Mouse (Mus musculus) liver, embryonic 16.5 days (tissue): ENCODE measurements around the gene Cebpg. TPM values are rescaled to one million over a fixed set of nuclear protein-coding genes. Genes with fewer than 3 reads are reported as not detected.
A peak's percentile ranks its signal among the peaks of the same experiment; 100 is the strongest.

ENCODE experiments used
- ATAC-seq: fragments of 200-750 bp; cut with Nextera tagmentation; 2 replicates; pipeline ENCODE4 v1.8.0; 2017; ENCODE audit warnings: low read depth, mild to moderate bottlenecking, moderate number of reproducible peaks, moderate library complexity
- H3K27ac ChIP-seq: fragments of 300-500 bp; sonication (generic); 2 replicates; pipeline ENCODE4 v1.5.1; 2014; ENCODE audit warnings: mild to moderate bottlenecking, low read length
- H3K27me3 ChIP-seq: fragments of 300-500 bp; sonication (generic); 2 replicates; pipeline ENCODE4 v1.6.1; 2014; ENCODE audit warnings: low read depth, low read length, mixed read lengths; ENCODE audit not compliant: control insufficient read depth, insufficient read depth
- H3K36me3 ChIP-seq: fragments of 300-500 bp; sonication (generic); 2 replicates; pipeline ENCODE4 v1.6.1; 2014; ENCODE audit warnings: mild to moderate bottlenecking; ENCODE audit not compliant: control insufficient read depth, insufficient read depth
- H3K4me1 ChIP-seq: fragments of 300-500 bp; sonication (generic); 2 replicates; pipeline ENCODE4 v1.6.1; 2014; ENCODE audit warnings: low read depth, low read length, mixed read lengths; ENCODE audit not compliant: control insufficient read depth
- H3K4me2 ChIP-seq: fragments of 300-500 bp; sonication (generic); 2 replicates; pipeline ENCODE4 v1.6.1; 2014; ENCODE audit warnings: low read depth, low read length, mixed read lengths
- H3K4me3 ChIP-seq: fragments of 300-500 bp; sonication (generic); 2 replicates; pipeline ENCODE4 v1.5.1; 2014; ENCODE audit warnings: low read depth, mild to moderate bottlenecking, low read length
- H3K9ac ChIP-seq: fragments of 300-500 bp; sonication (generic); 2 replicates; pipeline ENCODE4 v1.6.1; 2014; ENCODE audit warnings: low read depth, low read length
- H3K9me3 ChIP-seq: fragments of 300-500 bp; sonication (generic); replicated peaks from 2 replicates; pipeline ENCODE4 v1.6.1; 2016; ENCODE audit warnings: low read length; ENCODE audit not compliant: control insufficient read depth
- WGBS: fragments of 180-500 bp; shearing (Covaris S2); extraction: QIAGEN DNeasy Blood & Tissue Kit; methylation state at CpG from one replicate; pipeline ENCODE4 v1.1.7; 2014; ENCODE audit not compliant: insufficient replicate concordance; 5-methylcytosine and 5-hydroxymethylcytosine counted together
- polyA plus RNA-seq: library from polyadenylated mRNA; unstranded; fragments of >200 nt; fragmentation: Nextera tagmentation; extraction: Ambion mirVana; gene quantifications from 2 replicates; pipeline ENCODE4 v1.2.1, GENCODE M21; 2015

Gene Cebpg
- polyA plus RNA-seq, 1 experiment from 2014 or later, result 21.4 TPM

DNA sequence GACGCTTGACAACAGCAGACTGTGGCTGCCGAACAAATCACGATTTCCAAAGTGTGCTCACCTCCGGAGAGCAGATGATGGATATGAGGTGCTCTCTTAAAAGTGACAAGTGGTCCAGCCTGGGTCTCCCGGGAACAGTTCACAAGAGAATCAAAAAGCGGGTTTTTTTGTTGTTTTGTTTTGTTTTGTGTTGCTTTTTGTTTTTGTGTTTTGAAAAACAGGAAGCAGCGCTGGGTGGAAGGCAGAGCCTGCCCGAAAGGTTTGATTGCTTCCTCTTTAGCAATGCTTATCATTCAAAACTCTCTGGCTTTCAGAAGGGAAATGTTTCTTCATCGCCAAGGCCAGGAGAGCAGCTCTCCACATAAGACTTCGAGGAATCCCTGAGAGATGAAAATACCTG lies 626 bp upstream of the Cebpg start:
- Histone ChIP-seq H3K36me3 (no peaks in the 10 kb centered on the region), H3K4me1 (peaks cover 25% of the 10 kb centered on the region), H3K9me3 (no peaks in the 10 kb centered on the region), H3K4me2 (peak overlapping the region; percentile 97), H3K9ac (peak overlapping the region; percentile 69), H3K27ac (peak overlapping the region; percentile 83), H3K27me3 (no peaks in the 10 kb centered on the region), H3K4me3 (peak overlapping the region; percentile 97)
- no peak for ATAC-seq
- WGBS, result 6% methylated on average over 10 of the region's 10 CpGs

DNA sequence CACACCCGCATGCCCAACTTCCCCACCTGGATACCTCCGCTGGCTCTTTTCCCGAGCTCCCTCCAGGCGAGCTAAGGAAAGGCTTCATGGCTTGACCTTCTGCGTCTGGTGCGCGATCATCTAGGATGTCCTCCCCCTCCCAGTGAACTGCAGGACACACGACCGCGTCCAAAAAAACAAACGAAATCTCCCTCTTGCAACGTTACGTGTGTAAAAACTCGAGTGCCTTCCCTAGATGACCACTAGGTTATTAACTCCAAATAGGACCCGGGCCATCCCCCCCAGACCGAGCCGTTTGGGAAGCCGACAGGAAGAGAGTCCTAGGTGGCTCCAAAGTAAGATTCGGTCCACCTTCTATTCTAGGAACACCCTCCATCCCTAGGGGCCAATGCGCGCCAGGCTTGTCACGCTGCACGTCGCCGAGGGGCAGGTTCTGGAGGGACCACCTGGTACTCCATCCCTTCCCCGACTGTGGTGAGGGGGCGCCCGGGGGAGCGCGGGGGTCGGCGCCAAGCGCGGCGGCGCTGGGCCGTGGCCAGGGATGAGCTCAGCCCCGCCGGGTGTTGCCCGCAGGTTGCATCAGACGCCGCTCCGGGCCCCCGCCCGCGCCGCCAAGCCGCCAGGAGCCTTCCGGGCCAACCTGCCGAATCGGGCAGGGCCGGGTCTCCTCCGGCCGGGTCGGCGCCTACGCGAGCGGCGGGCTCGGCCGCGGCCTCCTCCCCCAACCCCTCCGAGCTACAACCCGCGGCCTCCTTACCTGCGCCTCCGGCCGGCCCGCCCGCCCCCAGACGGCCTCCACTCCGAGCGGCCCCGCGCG lies 546 bp downstream of the Cebpg start:
- H3K4me3 ChIP-seq, result peak overlapping the region; percentile 97
- H3K4me1 ChIP-seq, result peaks cover 25% of the 10 kb centered on the region
- peak overlapping the region; percentile 94 for H3K27ac ChIP-seq
- H3K36me3 ChIP-seq, result peaks cover 1% of the 10 kb centered on the region; the same call in 1 of the 2 replicates
- peak; percentile 71 for ATAC-seq
- no peaks in the 10 kb centered on the region for H3K9me3 ChIP-seq
- no peaks in the 10 kb centered on the region for H3K27me3 ChIP-seq
- peak overlapping the region; percentile 99 for H3K9ac ChIP-seq
- peak overlapping the region; percentile 80 for H3K4me2 ChIP-seq
- WGBS, result under 1% methylated on average over 77 of the region's 77 CpGs

DNA sequence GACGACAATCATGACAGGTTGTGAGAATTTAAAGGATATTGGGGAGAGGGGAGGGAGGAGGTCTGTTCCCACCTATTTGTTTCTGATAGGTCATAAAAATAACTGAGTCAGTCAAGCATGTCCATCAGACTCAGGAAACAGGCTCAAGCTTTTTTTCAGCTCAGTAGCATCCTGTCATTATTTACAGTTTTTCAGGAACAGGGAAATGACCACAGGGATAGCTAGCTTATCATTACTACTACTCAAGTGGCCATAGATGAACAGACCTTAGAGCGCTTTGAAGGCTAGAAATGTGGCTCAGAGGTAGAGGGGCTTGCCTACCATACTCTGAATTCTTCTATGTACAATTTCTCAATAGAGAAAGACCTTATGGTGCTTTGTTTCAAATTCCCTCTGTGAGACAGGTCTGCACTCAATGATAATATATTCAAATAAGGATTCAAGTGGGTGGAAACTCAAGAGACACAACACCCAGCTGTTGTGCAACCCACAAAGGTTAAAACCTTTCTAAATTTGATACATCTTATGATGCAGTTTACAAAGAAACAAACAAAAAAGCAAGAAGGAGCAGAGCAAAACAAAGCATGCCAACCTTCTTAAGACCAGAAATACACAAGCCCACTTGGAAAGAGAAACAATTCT lies 1.3 kb downstream of the Cebpg start:
- no peak for ATAC-seq
- Histone ChIP-seq H3K4me2 (peak overlapping the region; percentile 80), H3K36me3 (peaks cover 8% of the 10 kb centered on the region), H3K27me3 (no peaks in the 10 kb centered on the region), H3K4me1 (peaks cover 25% of the 10 kb centered on the region), H3K27ac (peak overlapping the region; percentile 94), H3K9ac (peak overlapping the region; percentile 99), H3K9me3 (no peaks in the 10 kb centered on the region), H3K4me3 (peak overlapping the region; percentile 97)
- WGBS, result 63% methylated on average over 2 of the region's 2 CpGs

DNA sequence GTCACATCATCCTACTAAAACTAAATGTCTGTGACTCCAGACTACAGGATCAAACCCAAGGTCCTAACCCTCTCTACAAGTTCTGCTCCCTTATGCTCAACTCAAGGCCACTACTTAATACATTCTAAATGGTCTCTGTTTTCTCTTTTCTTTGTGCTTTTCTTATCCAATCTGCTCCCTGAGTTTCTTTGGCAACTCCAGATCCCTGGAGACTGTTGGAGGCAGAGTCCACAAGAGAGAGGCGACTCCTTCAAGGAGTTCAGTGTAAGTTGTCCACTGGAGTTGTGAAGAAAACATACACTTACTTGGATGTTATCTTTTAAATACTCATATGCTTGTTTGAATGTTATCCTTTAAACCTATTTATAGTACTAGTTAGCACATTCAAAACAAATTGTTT lies 2.1 kb downstream of the Cebpg start:
- 88% methylated on average over 1 of the region's 1 CpGs for WGBS
- H3K9me3 ChIP-seq, result no peaks in the 10 kb centered on the region
- 0 out of 2 replicates have a peak overlapping the region, but pooled peaks have one; percentile 4 for H3K4me3 ChIP-seq
- no peak for ATAC-seq
- H3K4me1 ChIP-seq, result peaks cover 25% of the 10 kb centered on the region
- peak overlapping the region; percentile 80 for H3K4me2 ChIP-seq
- H3K27me3 ChIP-seq, result no peaks in the 10 kb centered on the region
- peaks cover 9% of the 10 kb centered on the region for H3K36me3 ChIP-seq
- H3K9ac ChIP-seq, result no peak overlapping the region
- H3K27ac ChIP-seq, result no peak overlapping the region

DNA sequence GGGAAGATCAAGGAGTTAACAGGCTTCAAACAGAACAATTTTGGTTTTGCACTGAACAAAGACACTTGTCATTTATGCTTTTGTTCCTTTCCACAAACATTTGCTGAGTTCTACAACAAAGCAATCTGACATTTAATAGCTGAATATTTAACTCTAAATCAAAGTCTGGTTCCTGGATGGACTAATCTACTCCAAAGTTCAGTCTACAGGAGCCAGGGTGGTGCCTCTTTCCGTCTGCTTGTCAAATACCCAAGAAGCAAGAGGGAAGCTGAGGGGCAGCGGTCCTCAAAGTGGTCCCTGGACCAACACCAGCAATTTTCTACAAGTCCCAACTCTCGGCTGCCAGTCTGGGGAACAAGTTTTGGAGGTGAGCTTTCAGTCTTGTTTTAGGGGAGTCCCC lies 3.2 kb downstream of the Cebpg start:
- H3K4me1 ChIP-seq, result peaks cover 25% of the 10 kb centered on the region
- H3K4me3 ChIP-seq, result no peak overlapping the region
- no peak overlapping the region for H3K27ac ChIP-seq
- H3K27me3 ChIP-seq, result no peaks in the 10 kb centered on the region
- H3K36me3 ChIP-seq, result peaks cover 12% of the 10 kb centered on the region
- no peak for ATAC-seq
- no peak overlapping the region for H3K9ac ChIP-seq
- H3K9me3 ChIP-seq, result no peaks in the 10 kb centered on the region
- WGBS, result 83% methylated on average over 3 of the region's 3 CpGs
- no peak overlapping the region for H3K4me2 ChIP-seq

DNA sequence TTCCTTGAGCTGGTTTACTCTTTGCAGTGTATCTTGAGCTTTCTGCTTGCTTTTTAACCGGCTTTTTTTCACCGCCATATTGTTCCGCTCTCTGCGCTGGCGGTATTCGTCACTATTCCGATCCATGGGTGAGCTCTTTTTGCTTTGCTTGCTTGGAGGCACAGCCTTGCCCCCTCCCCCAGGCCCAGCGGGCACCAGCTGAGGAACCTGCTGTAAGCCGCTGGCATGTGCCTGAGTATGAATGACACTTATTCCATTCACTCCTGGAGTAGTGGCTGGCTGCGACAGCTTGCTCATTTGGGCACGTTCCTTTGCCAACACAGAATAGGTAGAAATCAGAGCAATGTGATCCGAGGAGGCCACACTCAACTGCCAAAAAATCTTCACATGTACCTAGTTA lies 5.8 kb downstream of the Cebpg start:
- no peak overlapping the region for H3K27ac ChIP-seq
- H3K9ac ChIP-seq, result no peak overlapping the region
- WGBS, result 92% methylated on average over 12 of the region's 12 CpGs
- no peaks in the 10 kb centered on the region for H3K9me3 ChIP-seq
- H3K4me3 ChIP-seq, result no peak overlapping the region
- no peaks in the 10 kb centered on the region for H3K27me3 ChIP-seq
- peaks cover 23% of the 10 kb centered on the region for H3K4me1 ChIP-seq
- peaks cover 21% of the 10 kb centered on the region for H3K36me3 ChIP-seq
- no peak overlapping the region for H3K4me2 ChIP-seq
- no peak for ATAC-seq

DNA sequence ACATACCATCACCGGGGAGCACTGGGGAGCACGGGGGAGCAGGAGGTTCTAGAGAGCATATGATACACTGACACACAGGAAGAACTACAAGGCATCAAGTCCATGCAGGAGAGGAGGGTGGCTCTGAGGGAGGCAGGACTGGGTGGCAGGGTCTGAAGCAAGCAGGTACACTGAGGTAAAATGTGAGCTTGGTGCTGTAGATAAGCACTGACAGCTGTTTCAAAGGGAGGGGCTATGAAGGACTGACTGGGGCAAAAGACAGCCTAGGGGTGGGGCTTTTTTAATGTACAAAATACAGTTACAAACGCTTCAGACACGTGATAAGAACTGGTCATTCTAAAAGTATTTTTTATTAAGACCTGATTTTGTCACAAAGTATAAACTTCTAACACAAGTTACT lies 10.3 kb downstream of the Cebpg start:
- Histone ChIP-seq H3K4me3 (no peak overlapping the region), H3K36me3 (peaks cover 44% of the 10 kb centered on the region), H3K9me3 (no peaks in the 10 kb centered on the region), H3K4me1 (peaks cover 11% of the 10 kb centered on the region), H3K27ac (no peak overlapping the region), H3K27me3 (no peaks in the 10 kb centered on the region), H3K4me2 (no peak overlapping the region), H3K9ac (no peak overlapping the region)
- 52% methylated on average over 4 of the region's 4 CpGs for WGBS
- peak; percentile 49; the same call in 1 of the 2 replicates for ATAC-seq

DNA sequence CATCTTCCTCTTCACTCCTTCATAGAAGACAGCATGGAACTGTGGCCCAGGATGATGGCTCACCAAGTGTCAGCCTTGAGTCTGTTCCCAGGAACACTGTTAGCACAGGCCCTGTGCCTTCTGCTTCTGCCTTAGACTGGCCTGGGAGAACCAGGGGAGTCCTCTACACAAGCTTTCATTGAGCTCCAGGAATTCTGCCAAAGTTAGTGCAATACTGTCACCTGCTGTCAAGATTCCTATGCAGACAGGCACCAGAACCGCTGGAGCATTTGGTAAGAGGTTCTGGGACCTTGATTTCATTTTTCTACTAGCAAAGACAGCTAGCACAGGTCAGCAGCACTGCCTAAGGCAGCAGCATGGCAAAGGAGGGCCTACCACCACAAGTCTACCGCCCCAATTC lies 11.7 kb downstream of the Cebpg start:
- Histone ChIP-seq H3K4me1 (peaks cover 11% of the 10 kb centered on the region), H3K9me3 (no peaks in the 10 kb centered on the region), H3K27ac (no peak overlapping the region), H3K4me3 (no peak overlapping the region), H3K36me3 (peaks cover 35% of the 10 kb centered on the region), H3K9ac (no peak overlapping the region), H3K4me2 (no peak overlapping the region), H3K27me3 (no peaks in the 10 kb centered on the region)
- WGBS, result 88% methylated on average over 2 of the region's 2 CpGs
- ATAC-seq, result no peak

DNA sequence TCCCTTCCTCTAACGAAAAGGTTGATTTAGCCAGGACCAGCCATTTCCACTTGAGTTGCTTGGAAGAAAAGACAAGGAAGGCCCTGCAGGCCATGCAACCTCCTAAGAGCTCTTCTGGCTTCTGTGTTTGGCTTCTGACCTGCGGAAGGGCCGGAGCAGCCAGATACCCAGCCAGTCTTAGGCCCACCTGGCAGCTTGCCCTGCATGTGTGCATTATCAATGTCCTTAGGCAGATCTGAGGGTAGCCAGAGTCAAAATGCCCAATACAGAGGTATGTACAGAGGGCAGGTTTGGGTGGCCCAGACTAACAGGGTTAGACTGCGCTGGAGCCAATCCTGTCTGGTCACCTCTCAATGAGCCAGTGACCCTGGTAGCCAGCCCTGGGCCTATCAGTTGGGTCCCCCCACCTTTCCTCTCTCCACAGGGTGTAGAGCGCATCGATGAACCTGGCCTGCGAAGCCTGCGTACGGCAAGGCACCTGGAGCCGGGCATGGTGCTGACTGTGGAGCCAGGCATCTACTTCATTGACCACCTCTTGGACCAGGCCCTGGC lies 13.0 kb downstream of the Cebpg start:
- Histone ChIP-seq H3K9me3 (no peaks in the 10 kb centered on the region), H3K27ac (no peak overlapping the region), H3K27me3 (no peaks in the 10 kb centered on the region), H3K4me3 (no peak overlapping the region), H3K4me2 (no peak overlapping the region), H3K4me1 (peaks cover 11% of the 10 kb centered on the region), H3K9ac (no peak overlapping the region), H3K36me3 (peaks cover 32% of the 10 kb centered on the region)
- 92% methylated on average over 10 of the region's 10 CpGs for WGBS
- ATAC-seq, result no peak
